Comparison of ENCODE assay signal across 11 mouse cellular contexts in the genomic region with DNA sequence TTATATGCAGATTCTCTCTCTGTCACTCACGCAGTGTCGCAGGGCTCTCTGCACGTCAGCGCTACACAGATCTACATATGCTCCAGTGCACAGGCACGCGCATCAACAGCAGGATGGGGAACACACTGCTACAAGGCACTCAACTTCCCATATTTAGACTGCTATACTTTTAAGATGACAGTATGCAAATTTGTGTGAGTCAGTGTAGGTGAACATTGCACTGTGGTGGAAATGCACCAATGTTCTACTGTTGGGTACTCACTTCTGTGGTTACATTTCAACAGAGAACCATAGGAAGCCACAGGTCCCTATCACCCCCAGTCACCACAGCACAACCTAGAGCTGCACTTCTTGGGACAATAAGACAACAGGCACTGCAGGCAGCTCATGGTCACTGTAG. TPM values are rescaled to one million over a fixed set of nuclear protein-coding genes. Genes with fewer than 3 reads are reported as not detected.
DNase-seq lines count a peak whose midpoint lies in the region; ATAC-seq lines count a peak whose summit lies in the region.
"Had no signal": no experiment of that assay in that cellular context is flagged by ENCODE, and none has a peak within 500 bp of the region (broad histone marks: within the 10 kb centered on the region; RNA-seq: fewer than 3 reads in every experiment).

No protein-coding gene starts in this region.

- no peak overlapping the region for H3K27ac ChIP-seq in forebrain, embryonic 13.5 days
- H3K27ac ChIP-seq: heart, adult 2 months had no signal

- no peak; the same call in 1 of the 2 replicates for ATAC-seq in forebrain, embryonic 13.5 days
- peak; percentile 66 for ATAC-seq in megakaryocyte progenitor cell, adult 5-6 weeks (replicated peaks; ENCODE audit: poor library complexity)

- H3K9me3 ChIP-seq in forebrain, embryonic 13.5 days (replicated peaks), result no peaks in the 10 kb centered on the region

- H3K4me1 ChIP-seq in forebrain, embryonic 13.5 days, result peaks cover 64% of the 10 kb centered on the region

- H3K27me3 ChIP-seq in forebrain, embryonic 13.5 days, result no peaks in the 10 kb centered on the region

- H3K4me2 ChIP-seq in forebrain, embryonic 13.5 days, result peak overlapping the region; percentile 33

- no peaks in the 10 kb centered on the region for H3K36me3 ChIP-seq in forebrain, embryonic 13.5 days (ENCODE audit: poor library complexity, severe bottlenecking)

- no peak overlapping the region for H3K9ac ChIP-seq in forebrain, embryonic 13.5 days

- peak; percentile 65 for DNase-seq in thymus, postnatal 0 days (ENCODE audit: low spot score)
- no peak for DNase-seq in thymus, adult 18-20 months
- DNase-seq in thymus, postnatal 4 days, result peak; percentile 39
- no peak for DNase-seq in left cerebral cortex, postnatal 10 days (ENCODE audit: extremely low spot score in 1 of 2, low spot score in 2 of 2)
- no peak for DNase-seq in adrenal gland, adult 8-10 months
- DNase-seq in ovary, postnatal 36 days (ENCODE audit: low spot score), result no peak
- DNase-seq: adrenal gland, adult 2 months; heart, adult 2 months had no signal

- intact Hi-C loops in left cerebral cortex, postnatal 10 days (cut with DNase I), result no loop called here

- WGBS in forebrain, embryonic 13.5 days, result 13% methylated on average over 6 of the region's 6 CpGs

- no peak overlapping the region for H3K4me3 ChIP-seq in forebrain, embryonic 13.5 days
- H3K4me3 ChIP-seq: heart, adult 2 months; myocyte had no signal

RNA-seq across cellular contexts. Expression of a gene that starts 5.1 kb away (rescaled TPM):
- polyA plus RNA-seq in thymus, postnatal 0 days (2015; fragmentation: Nextera tagmentation; extraction: Ambion mirVana), result 73.7 and 75.0 TPM in 2 replicates
- 139 and 142 TPM in 2 replicates for polyA plus RNA-seq in forebrain, embryonic 13.5 days (2015; fragmentation: Nextera tagmentation; extraction: Ambion mirVana)
- total RNA-seq in megakaryocyte progenitor cell, adult 5-6 weeks (2015), result 39.3 and 51.2 TPM in 2 replicates
- total RNA-seq in megakaryocyte progenitor cell, adult 5-6 weeks (2017), result 39.5 and 53.0 TPM in 2 replicates
- 100 to 1,000 TPM; 247 to 259 TPM for total RNA-seq in left cerebral cortex, postnatal 10 days (2021)
- 100 to 1,000 TPM; 135 to 205 (median 162) TPM for total RNA-seq in adrenal gland, adult 8-10 months (2022)

Comparison
In these comparisons a context has a peak if more than half of its experiments do, and no peak if none do; other contexts are left out.
1. DNase-seq: peak in thymus, postnatal 0 days (single experiment) and thymus, postnatal 4 days (single experiment); none in thymus, adult 18-20 months (0 of 2), left cerebral cortex, postnatal 10 days (0 of 2), adrenal gland, adult 8-10 months (single experiment) and ovary, postnatal 36 days (single experiment).